Mouse (Mus musculus): ENCODE measurements around the gene 1700037H04Rik. TPM values are rescaled to one million over a fixed set of nuclear protein-coding genes. Genes with fewer than 3 reads are reported as not detected.

The 1700037H04Rik gene
- polyA plus RNA-seq, 2 experiments, result 59.4 to 62.7 TPM

DNA sequence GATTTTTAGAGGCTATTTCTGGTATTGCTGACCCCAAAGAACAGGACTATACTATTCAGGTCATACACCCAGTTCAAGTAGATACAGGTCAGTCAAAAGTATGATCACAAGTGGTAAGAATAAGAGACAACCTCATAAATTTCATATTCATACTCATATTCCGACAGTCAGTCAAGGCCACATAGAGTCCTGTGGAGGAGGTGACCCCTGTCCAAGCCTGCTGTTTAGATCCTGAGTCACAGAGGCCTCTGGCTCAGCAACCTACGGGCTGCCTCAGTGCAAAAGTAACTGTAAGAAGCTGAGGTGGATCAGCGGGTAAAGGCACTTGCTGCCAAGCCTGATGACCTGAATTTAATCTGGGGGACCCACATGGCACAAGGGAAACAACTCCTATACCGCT lies 5.8 kb downstream of the 1700037H04Rik start:
- WGBS, result 92% methylated on average over 4 of the region's 4 CpGs

DNA sequence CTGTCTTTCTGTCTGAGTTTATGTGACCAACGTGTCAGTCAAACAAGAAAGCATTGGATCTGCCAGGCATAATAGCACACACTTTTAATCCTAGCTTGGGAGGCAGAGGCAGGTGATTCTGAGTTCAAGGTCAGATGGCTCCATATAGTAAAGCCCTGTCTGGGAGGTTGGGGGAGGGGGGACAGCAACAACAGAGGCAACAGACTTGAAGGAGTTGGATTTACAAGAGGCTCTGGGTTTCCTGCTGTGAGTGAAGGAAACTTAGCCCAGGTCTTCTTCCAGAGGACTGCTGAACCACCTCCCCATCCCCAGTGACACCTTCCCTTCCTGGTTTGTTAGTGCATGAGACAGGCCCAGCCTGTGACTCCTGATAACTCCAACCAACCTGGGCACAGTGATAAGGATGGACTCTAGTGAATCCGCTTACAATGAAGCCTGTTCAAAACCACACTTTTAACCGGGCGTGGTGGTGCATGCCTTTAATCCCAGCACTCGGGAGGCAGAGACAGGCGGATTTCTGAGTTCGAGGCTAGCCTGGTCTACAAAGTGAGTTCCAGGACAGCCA lies 7.6 kb downstream of the 1700037H04Rik start:
- Histone ChIP-seq H3K27me3 (ENCODE audit: control insufficient read depth, insufficient read depth, low read length) (no peaks in the 10 kb centered on the region), H3K36me3 (ENCODE audit: control insufficient read depth, insufficient read depth, low read length) (peaks cover 50% of the 10 kb centered on the region), H3K4me3 (replicated peaks; ENCODE audit: low read length) (no peak overlapping the region), H3K27ac (replicated peaks; ENCODE audit: low read depth, low read length) (no peak overlapping the region), H3K9me3 (ENCODE audit: control insufficient read depth, low read length) (no peaks in the 10 kb centered on the region), H3K4me1 (ENCODE audit: control insufficient read depth, insufficient read depth, low read length) (no peaks in the 10 kb centered on the region), H3K9ac (ENCODE audit: low read depth, low read length, severe bottlenecking) (no peak overlapping the region), H3K4me2 (replicated peaks; ENCODE audit: low read depth, low read length, severe bottlenecking) (no peak overlapping the region)
- 94% methylated on average over 7 of the region's 7 CpGs for WGBS
- TF ChIP-seq POLR2A (IDR thresholded peaks at IDR 0.05; ENCODE audit: borderline replicate concordance, extremely low read depth, insufficient read depth, insufficient read length), result no peak
- ATAC-seq (ENCODE audit: low FRiP score, low read depth) (no peak), DNase-seq (ENCODE audit: low spot score) (no peak)

More for the DNA sequence above, 5.8 kb downstream of the 1700037H04Rik start:
- no peak for ATAC-seq (ENCODE audit: low FRiP score, low read depth)
- Histone ChIP-seq H3K9me3 (ENCODE audit: control insufficient read depth, low read length) (no peaks in the 10 kb centered on the region), H3K9ac (ENCODE audit: low read depth, low read length, severe bottlenecking) (no peak overlapping the region), H3K27me3 (ENCODE audit: control insufficient read depth, insufficient read depth, low read length) (no peaks in the 10 kb centered on the region), H3K4me1 (ENCODE audit: control insufficient read depth, insufficient read depth, low read length) (peaks cover 5% of the 10 kb centered on the region), H3K4me2 (replicated peaks; ENCODE audit: low read depth, low read length, severe bottlenecking) (no peak overlapping the region), H3K27ac (replicated peaks; ENCODE audit: low read depth, low read length) (no peak overlapping the region), H3K36me3 (ENCODE audit: control insufficient read depth, insufficient read depth, low read length) (peaks cover 32% of the 10 kb centered on the region), H3K4me3 (replicated peaks; ENCODE audit: low read length) (no peak overlapping the region)
- DNase-seq (ENCODE audit: low spot score), result no peak
- TF ChIP-seq POLR2A (IDR thresholded peaks at IDR 0.05; ENCODE audit: borderline replicate concordance, extremely low read depth, insufficient read depth, insufficient read length), result no peak

DNA sequence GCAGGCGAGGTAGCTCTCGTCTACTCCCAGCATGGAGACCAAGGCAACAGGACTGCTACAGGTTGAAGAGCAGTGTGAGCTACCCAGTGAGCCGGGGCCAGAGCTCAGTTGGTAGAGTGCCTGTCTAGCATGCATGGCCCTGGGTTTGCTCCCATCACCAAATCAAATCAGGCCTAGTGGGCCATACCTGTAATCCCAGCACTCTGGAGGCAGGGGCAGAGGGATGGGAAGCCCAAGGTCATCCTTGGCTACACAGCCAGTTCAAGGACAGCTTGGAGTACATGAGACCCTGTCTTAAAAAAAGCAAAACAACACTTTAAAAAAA lies 10.7 kb downstream of the 1700037H04Rik start:
- ATAC-seq (ENCODE audit: low FRiP score, low read depth) (no peak), DNase-seq (ENCODE audit: low spot score) (no peak)
- 93% methylated on average over 3 of the region's 3 CpGs for WGBS
- Histone ChIP-seq H3K9me3 (ENCODE audit: control insufficient read depth, low read length) (no peaks in the 10 kb centered on the region), H3K36me3 (ENCODE audit: control insufficient read depth, insufficient read depth, low read length) (peaks cover 79% of the 10 kb centered on the region), H3K4me3 (replicated peaks; ENCODE audit: low read length) (no peak overlapping the region), H3K4me1 (ENCODE audit: control insufficient read depth, insufficient read depth, low read length) (no peaks in the 10 kb centered on the region), H3K4me2 (replicated peaks; ENCODE audit: low read depth, low read length, severe bottlenecking) (no peak overlapping the region), H3K9ac (ENCODE audit: low read depth, low read length, severe bottlenecking) (no peak overlapping the region), H3K27me3 (ENCODE audit: control insufficient read depth, insufficient read depth, low read length) (no peaks in the 10 kb centered on the region), H3K27ac (replicated peaks; ENCODE audit: low read depth, low read length) (no peak overlapping the region)
- TF ChIP-seq POLR2A (IDR thresholded peaks at IDR 0.05; ENCODE audit: borderline replicate concordance, extremely low read depth, insufficient read depth, insufficient read length), result no peak

DNA sequence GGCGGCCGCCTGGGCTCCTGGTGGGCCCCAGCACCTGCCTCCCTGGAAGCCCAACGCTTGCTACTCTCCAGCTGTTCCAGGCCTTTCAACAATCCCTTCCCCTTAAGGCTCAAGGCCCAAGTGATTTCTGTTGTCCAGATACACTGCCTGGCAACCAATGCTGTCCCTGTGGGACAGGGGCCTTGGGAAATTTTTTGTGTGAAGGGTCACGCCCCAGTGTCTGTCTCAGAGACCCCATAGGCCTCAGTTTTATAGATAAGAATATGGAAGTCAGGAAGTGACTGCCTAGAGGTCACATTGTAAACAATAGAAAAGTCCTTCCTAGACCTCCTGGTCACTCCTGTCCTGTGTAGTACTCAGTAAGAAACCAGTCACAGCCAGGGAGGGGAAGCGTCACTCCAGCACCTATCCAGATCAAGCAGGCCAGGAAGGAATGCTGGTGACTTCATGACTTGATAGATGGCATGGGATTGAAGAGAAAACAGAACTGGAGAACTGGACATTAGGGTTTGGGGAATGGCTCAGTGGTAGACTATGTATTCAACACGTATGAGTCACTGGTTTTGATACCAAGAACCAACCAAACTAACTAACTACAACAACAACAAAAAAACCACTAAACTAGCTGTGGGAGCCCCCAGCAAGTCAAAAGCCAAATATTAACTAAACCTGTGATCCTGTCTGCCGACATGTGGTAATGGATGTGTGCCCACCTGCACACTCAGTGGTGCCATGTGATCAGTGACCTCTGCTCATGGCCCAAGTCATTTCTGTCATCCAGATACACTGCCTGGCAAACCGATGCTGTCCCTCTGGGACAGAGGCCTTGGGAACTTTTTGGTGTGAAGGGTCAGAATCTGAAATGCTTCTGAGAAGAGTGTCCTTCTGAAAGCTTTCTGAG lies 11.3 kb downstream of the 1700037H04Rik start:
- no peak for ATAC-seq (ENCODE audit: low FRiP score, low read depth)
- Histone ChIP-seq H3K9me3 (ENCODE audit: control insufficient read depth, low read length) (no peaks in the 10 kb centered on the region), H3K4me3 (replicated peaks; ENCODE audit: low read length) (no peak overlapping the region), H3K9ac (ENCODE audit: low read depth, low read length, severe bottlenecking) (no peak overlapping the region), H3K27me3 (ENCODE audit: control insufficient read depth, insufficient read depth, low read length) (no peaks in the 10 kb centered on the region), H3K4me1 (ENCODE audit: control insufficient read depth, insufficient read depth, low read length) (no peaks in the 10 kb centered on the region), H3K4me2 (replicated peaks; ENCODE audit: low read depth, low read length, severe bottlenecking) (no peak overlapping the region), H3K36me3 (ENCODE audit: control insufficient read depth, insufficient read depth, low read length) (peaks cover 83% of the 10 kb centered on the region), H3K27ac (replicated peaks; ENCODE audit: low read depth, low read length) (no peak overlapping the region)
- no peak for TF ChIP-seq POLR2A (IDR thresholded peaks at IDR 0.05; ENCODE audit: borderline replicate concordance, extremely low read depth, insufficient read depth, insufficient read length)
- no peak for DNase-seq (ENCODE audit: low spot score)
- 84% methylated on average over 6 of the region's 8 CpGs for WGBS

DNA sequence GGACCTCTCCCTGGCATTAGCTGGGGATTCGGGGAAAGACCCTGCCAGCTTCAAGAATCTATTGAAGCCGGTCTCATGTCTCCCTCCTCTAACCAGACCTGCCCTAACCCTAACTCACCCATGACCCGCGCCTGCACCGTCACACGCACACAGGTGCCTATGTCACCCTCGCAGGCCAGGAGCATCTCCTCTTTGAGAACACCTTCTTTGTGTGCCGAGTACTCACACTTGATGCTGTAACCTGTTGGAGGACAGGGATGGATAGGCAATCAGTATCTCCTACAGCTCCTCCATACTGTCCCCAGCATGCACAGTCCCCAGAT lies 12.9 kb downstream of the 1700037H04Rik start:
- no peak overlapping the region for H3K4me3 ChIP-seq (replicated peaks; ENCODE audit: low read length)
- no peak overlapping the region for H3K4me2 ChIP-seq (replicated peaks; ENCODE audit: low read depth, low read length, severe bottlenecking)
- no peak overlapping the region for H3K9ac ChIP-seq (ENCODE audit: low read depth, low read length, severe bottlenecking)
- ATAC-seq (ENCODE audit: low FRiP score, low read depth), result no peak
- no peak for TF ChIP-seq POLR2A (IDR thresholded peaks at IDR 0.05; ENCODE audit: borderline replicate concordance, extremely low read depth, insufficient read depth, insufficient read length)
- no peak for DNase-seq (ENCODE audit: low spot score)
- no peak overlapping the region for H3K27ac ChIP-seq (replicated peaks; ENCODE audit: low read depth, low read length)
- H3K27me3 ChIP-seq (ENCODE audit: control insufficient read depth, insufficient read depth, low read length), result no peaks in the 10 kb centered on the region
- WGBS, result 90% methylated on average over 8 of the region's 8 CpGs
- no peaks in the 10 kb centered on the region for H3K4me1 ChIP-seq (ENCODE audit: control insufficient read depth, insufficient read depth, low read length)
- peaks cover 86% of the 10 kb centered on the region for H3K36me3 ChIP-seq (ENCODE audit: control insufficient read depth, insufficient read depth, low read length)
- H3K9me3 ChIP-seq (ENCODE audit: control insufficient read depth, low read length), result no peaks in the 10 kb centered on the region
